Mouse (Mus musculus) gastrocnemius, postnatal 10 days (tissue): Measurements from ENCODE around the gene Slc6a14. TPM values are rescaled to one million over a fixed set of nuclear protein-coding genes. Genes with fewer than 3 reads are reported as not detected.

Experiments
- DNase-seq: peaks from one replicate; pipeline ENCODE4 v3.0.0; 2021; ENCODE audit warnings: mixed read lengths
- long read RNA-seq, 2 experiments: library from polyadenylated mRNA; stranded (forward); transcript quantifications; one replicate each; pipeline ENCODE4 v2.0.0; 2021
- total RNA-seq, 2 experiments: library from RNA; stranded (reverse); gene quantifications; 2 replicates each; pipeline ENCODE4 v1.2.3; 2021

The Slc6a14 gene
- not detected for total RNA-seq
- long read RNA-seq, experiment 1, result 0 reads
- long read RNA-seq, experiment 2, result 0 reads

- DNase-seq, result no peak
Observed at GRCm38 (mm10) chrX:21714829-21715228, at the start of gene Slc6a14. Slc6a14 (plus strand) TSS chrX:21714896.

GRCm38 (mm10) chrX:21670896-21671295, 43.8 kb upstream of the Slc6a14 start:
- peak; percentile 3 for DNase-seq

GRCm38 (mm10) chrX:21695220-21695619, 19.5 kb upstream of the Slc6a14 start:
- DNase-seq, result no peak

DNA sequence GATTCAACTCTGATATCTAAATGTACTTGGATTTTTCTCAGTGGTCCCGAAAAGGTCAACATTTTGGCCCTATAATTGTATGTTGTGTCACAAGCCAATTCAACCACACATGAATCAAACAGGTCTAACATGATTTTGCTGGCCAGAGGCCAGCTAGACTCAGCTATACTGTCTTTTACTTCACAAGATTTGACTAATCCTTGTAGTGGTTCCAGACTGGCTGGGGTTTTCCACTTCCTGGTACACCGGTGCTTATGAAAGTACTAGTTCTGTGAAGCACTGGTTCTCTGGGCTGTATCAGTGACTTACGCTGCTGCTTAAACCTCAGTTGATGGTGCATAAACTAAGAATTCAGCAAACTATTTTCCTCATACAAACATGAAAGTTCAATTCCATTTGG, 19.0 kb upstream of the Slc6a14 start:
- DNase-seq, result no peak

GRCm38 (mm10) chrX:21701646-21702045, 13.1 kb upstream of the Slc6a14 start:
- no peak for DNase-seq

- DNase-seq, result no peak
Observed at GRCm38 (mm10) chrX:21704470-21704869, 10.2 kb upstream of the Slc6a14 start.

GRCm38 (mm10) chrX:21715293-21715692, 597 bp downstream of the Slc6a14 start:
- DNase-seq, result no peak

DNA sequence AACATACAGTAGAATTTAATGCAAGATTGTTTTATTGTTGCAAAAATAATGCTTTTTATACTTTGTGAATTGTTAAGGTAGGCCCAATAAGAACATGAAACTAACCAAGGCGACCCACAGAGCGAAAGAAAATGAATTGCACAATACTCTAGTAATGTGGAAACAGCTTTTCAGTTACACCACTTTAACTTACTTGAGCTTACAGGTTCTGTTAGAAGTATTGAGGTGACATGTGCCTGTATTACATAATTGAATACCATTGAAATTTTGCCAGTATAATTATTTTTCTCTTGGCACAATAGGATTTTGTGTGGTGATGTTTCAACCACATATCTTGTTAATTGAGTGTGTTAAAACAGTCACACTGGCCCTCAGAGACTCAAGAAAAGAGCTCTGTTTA, 2.2 kb downstream of the Slc6a14 start:
- DNase-seq, result no peak

DNA sequence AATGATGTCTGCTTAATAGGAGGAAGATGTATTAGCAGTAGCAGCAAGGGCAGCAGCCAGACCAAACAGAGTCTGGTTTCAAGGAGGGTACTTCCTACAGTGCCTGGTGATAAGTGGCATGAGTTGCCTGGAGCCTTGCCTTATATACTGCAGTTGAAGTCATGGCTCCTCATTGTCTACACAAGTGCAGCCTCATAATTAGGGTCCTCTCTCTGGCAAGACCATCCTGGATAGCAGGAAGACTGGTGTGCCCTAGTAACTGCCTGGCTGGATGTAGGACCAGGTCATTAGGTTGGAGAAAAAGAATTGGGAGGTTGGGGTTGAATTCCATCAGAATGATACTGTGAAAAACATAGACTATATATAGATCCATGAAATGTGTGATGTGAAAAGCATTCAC, 30.3 kb downstream of the Slc6a14 start, which contains the start of gene Gm28269:
Gm28269 (minus strand) TSS at position 101 of the 400 bp plus-strand sequence.
- no peak for DNase-seq

Other genes starting within 250 kb of the Slc6a14 start
- gene Agtr2, start 230.4 kb upstream of the Slc6a14 start, total RNA-seq, result 10 to 100 TPM; 28.7 to 30.1 TPM
- gene Gm28269, start 30.2 kb downstream of the Slc6a14 start, total RNA-seq, result not detected